Mouse (Mus musculus): Measurements from ENCODE around the gene Rasal2.

The Rasal2 gene

GRCm38 (mm10) chr1:157412454-157413369, at the start of gene Rasal2:
Gene Rasal2, minus strand, starts transcription at chr1:157412595.
- DNase-seq (ENCODE audit: inconsistent age in 2 of 2, low spot score in 1 of 2): peak; percentile 97

- no peak for DNase-seq (ENCODE audit: inconsistent age in 2 of 2, low spot score in 1 of 2)
Observed at GRCm38 (mm10) chr1:157461276-157461675, 48.9 kb upstream of the Rasal2 start.

GRCm38 (mm10) chr1:157459904-157460303, 47.5 kb upstream of the Rasal2 start:
- DNase-seq (ENCODE audit: inconsistent age in 2 of 2, low spot score in 1 of 2): no peak

GRCm38 (mm10) chr1:157458421-157459208, 46.2 kb upstream of the Rasal2 start, which contains the start of gene Cryzl2:
Gene Cryzl2, plus strand, starts transcription at chr1:157458577.
- peak; percentile 90 to 94 for DNase-seq (ENCODE audit: inconsistent age in 2 of 2, low spot score in 1 of 2)

- DNase-seq (ENCODE audit: inconsistent age in 2 of 2, low spot score in 1 of 2): no peak
Observed at GRCm38 (mm10) chr1:157457789-157458188, 45.4 kb upstream of the Rasal2 start.

- DNase-seq (ENCODE audit: inconsistent age in 2 of 2, low spot score in 1 of 2): no peak
Observed at GRCm38 (mm10) chr1:157454876-157455275, 42.5 kb upstream of the Rasal2 start.

- DNase-seq (ENCODE audit: inconsistent age in 2 of 2, low spot score in 1 of 2): no peak
Observed at GRCm38 (mm10) chr1:157452759-157453549, 40.6 kb upstream of the Rasal2 start.

GRCm38 (mm10) chr1:157452284-157452683, 39.9 kb upstream of the Rasal2 start:
- no peak for DNase-seq (ENCODE audit: inconsistent age in 2 of 2, low spot score in 1 of 2)

GRCm38 (mm10) chr1:157449981-157450636, 37.7 kb upstream of the Rasal2 start:
- DNase-seq (ENCODE audit: inconsistent age in 2 of 2, low spot score in 1 of 2): peak; percentile 62 to 74

- DNase-seq (ENCODE audit: inconsistent age in 2 of 2, low spot score in 1 of 2): no peak
Observed at GRCm38 (mm10) chr1:157449532-157449931, 37.1 kb upstream of the Rasal2 start.

GRCm38 (mm10) chr1:157448805-157449188, 36.4 kb upstream of the Rasal2 start:
- peak in 1 of 2 experiments; percentile 33 for DNase-seq (ENCODE audit: inconsistent age in 2 of 2, low spot score in 1 of 2)

- peak in 1 of 2 experiments; percentile 39 for DNase-seq (ENCODE audit: inconsistent age in 2 of 2, low spot score in 1 of 2)
Observed at GRCm38 (mm10) chr1:157448164-157448804, 35.9 kb upstream of the Rasal2 start.

- DNase-seq (ENCODE audit: inconsistent age in 2 of 2, low spot score in 1 of 2): no peak
Observed at GRCm38 (mm10) chr1:157447142-157447541, 34.7 kb upstream of the Rasal2 start.

- peak; percentile 69 to 88 for DNase-seq (ENCODE audit: inconsistent age in 2 of 2, low spot score in 1 of 2)
Observed at GRCm38 (mm10) chr1:157446325-157446724, 33.9 kb upstream of the Rasal2 start.

GRCm38 (mm10) chr1:157445398-157445910, 33.1 kb upstream of the Rasal2 start:
- no peak for DNase-seq (ENCODE audit: inconsistent age in 2 of 2, low spot score in 1 of 2)

- DNase-seq (ENCODE audit: inconsistent age in 2 of 2, low spot score in 1 of 2): peak in 1 of 2 experiments; percentile 43
Observed at GRCm38 (mm10) chr1:157444632-157445300, 32.4 kb upstream of the Rasal2 start.

GRCm38 (mm10) chr1:157443723-157444561, 31.5 kb upstream of the Rasal2 start:
- DNase-seq (ENCODE audit: inconsistent age in 2 of 2, low spot score in 1 of 2): peak in 1 of 2 experiments; percentile 43
